Mouse (Mus musculus) intestine, embryonic 14.5 days (tissue): ENCODE data around the gene Macrod2. TPM values are rescaled to one million over a fixed set of nuclear protein-coding genes. Genes with fewer than 3 reads are reported as not detected.

Source experiments
- ATAC-seq: fragments of 200-750 bp; cut with Nextera tagmentation; replicated peaks from 2 replicates; pipeline ENCODE4 v1.8.0; 2017; ENCODE audit warnings: low read depth, moderate number of reproducible peaks, moderate TSS enrichment, moderate library complexity; ENCODE audit not compliant: low FRiP score, low TSS enrichment
- DNase-seq: peaks from one replicate; pipeline ENCODE4 v3.0.0-alpha.2; 2018; ENCODE audit warnings: low spot score
- H3K27ac ChIP-seq: fragments of 300-500 bp; sonication (generic); 2 replicates; pipeline ENCODE4 v1.5.1; 2014; ENCODE audit warnings: low read depth, mild to moderate bottlenecking, control low read depth
- H3K27me3 ChIP-seq: fragments of 300-500 bp; sonication (generic); replicated peaks from 2 replicates; pipeline ENCODE4 v1.6.1; 2014; ENCODE audit warnings: low read length, control low read depth; ENCODE audit not compliant: control insufficient read depth, insufficient read depth
- H3K36me3 ChIP-seq: fragments of 300-500 bp; sonication (generic); 2 replicates; pipeline ENCODE4 v1.6.1; 2014; ENCODE audit warnings: low read length, control low read depth; ENCODE audit not compliant: control insufficient read depth, insufficient read depth
- H3K4me1 ChIP-seq: fragments of 300-500 bp; sonication (generic); replicated peaks from 2 replicates; pipeline ENCODE4 v1.6.1; 2014; ENCODE audit warnings: low read length, control low read depth, mixed read lengths; ENCODE audit not compliant: control insufficient read depth, insufficient read depth
- H3K4me2 ChIP-seq: fragments of 300-500 bp; sonication (generic); 2 replicates; pipeline ENCODE4 v1.6.1; 2014; ENCODE audit warnings: low read length
- H3K4me3 ChIP-seq: fragments of 300-500 bp; sonication (generic); 2 replicates; pipeline ENCODE4 v1.5.1; 2014; ENCODE audit warnings: low read depth, low read length, control low read depth, mixed read lengths
- H3K9ac ChIP-seq: fragments of 300-500 bp; sonication (generic); 2 replicates; pipeline ENCODE4 v1.6.1; 2014; ENCODE audit warnings: mild to moderate bottlenecking, low read length
- H3K9me3 ChIP-seq: fragments of 300-500 bp; sonication (generic); 2 replicates; pipeline ENCODE4 v1.6.1; 2016; ENCODE audit warnings: low read length, control low read depth; ENCODE audit not compliant: control insufficient read depth
- WGBS: fragments of 180-500 bp; shearing (Covaris S2); extraction: QIAGEN DNeasy Blood & Tissue Kit; methylation state at CpG from one replicate; pipeline ENCODE4 v1.1.7; 2014; 5-methylcytosine and 5-hydroxymethylcytosine counted together
- polyA plus RNA-seq: library from polyadenylated mRNA; unstranded; fragments of >200 nt; fragmentation: Nextera tagmentation; extraction: Ambion mirVana; gene quantifications from 2 replicates; pipeline ENCODE4 v1.2.1, GENCODE M21; 2014

Macrod2 gene
- polyA plus RNA-seq, 1 experiment from 2014 or later, result 30.6 TPM

GRCm38 (mm10) chr2:141180656-141181055 lies 785.5 kb downstream of the Macrod2 start:
- H3K4me2 ChIP-seq, result no peak overlapping the region
- no peaks in the 10 kb centered on the region for H3K27me3 ChIP-seq
- WGBS, result 77% methylated on average over 1 of the region's 1 CpGs
- DNase-seq, result no peak
- H3K9ac ChIP-seq, result no peak overlapping the region
- no peaks in the 10 kb centered on the region for H3K9me3 ChIP-seq
- no peaks in the 10 kb centered on the region for H3K36me3 ChIP-seq
- no peak overlapping the region for H3K4me3 ChIP-seq
- no peak for ATAC-seq
- no peaks in the 10 kb centered on the region for H3K4me1 ChIP-seq
- no peak overlapping the region for H3K27ac ChIP-seq

DNA sequence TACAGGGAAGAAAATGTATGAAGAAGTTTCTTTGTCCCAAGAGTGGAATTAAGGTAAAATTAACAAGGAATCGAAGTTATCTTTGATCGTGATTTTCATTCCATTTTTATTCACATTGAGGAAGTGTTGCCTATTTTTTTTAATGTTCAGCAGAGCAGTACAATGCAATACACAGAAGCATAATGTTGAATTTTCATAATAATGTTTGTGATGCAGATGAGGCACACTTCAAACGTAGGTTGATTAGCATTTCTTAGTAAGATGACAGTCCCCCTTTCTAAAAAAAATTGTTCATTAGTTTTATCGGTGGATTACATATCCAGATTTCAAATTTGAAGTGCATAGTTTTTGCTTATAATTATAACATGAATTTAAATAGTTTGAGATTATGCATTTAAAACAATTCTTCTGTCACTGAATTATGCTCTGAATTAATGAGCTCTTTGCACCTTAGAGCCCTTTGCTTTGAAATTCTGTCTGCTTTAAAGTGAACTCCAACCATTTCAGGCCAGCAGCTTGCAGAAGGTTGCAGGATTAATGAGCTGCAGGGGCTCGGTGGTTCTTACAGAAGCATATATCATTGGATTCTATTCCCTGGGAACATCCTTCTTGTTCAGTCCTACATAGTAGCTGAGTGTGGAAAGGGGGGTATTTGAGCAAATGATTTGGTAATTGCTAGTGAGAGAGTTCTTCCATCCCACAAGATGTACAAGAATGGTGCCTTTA lies 787.1 kb downstream of the Macrod2 start:
- H3K27ac ChIP-seq, result no peak overlapping the region
- H3K9ac ChIP-seq, result no peak overlapping the region
- no peak for ATAC-seq
- 75% methylated on average over 5 of the region's 5 CpGs for WGBS
- no peaks in the 10 kb centered on the region for H3K27me3 ChIP-seq
- H3K4me3 ChIP-seq, result no peak overlapping the region
- H3K9me3 ChIP-seq, result no peaks in the 10 kb centered on the region
- DNase-seq, result no peak
- no peaks in the 10 kb centered on the region for H3K36me3 ChIP-seq
- no peaks in the 10 kb centered on the region for H3K4me1 ChIP-seq
- no peak overlapping the region for H3K4me2 ChIP-seq

GRCm38 (mm10) chr2:141194476-141194875 lies 799.4 kb downstream of the Macrod2 start:
- no peak overlapping the region for H3K27ac ChIP-seq
- ATAC-seq (no peak), DNase-seq (no peak)

GRCm38 (mm10) chr2:141200481-141200880 lies 805.4 kb downstream of the Macrod2 start:
- H3K27ac ChIP-seq, result no peak overlapping the region
- H3K9me3 ChIP-seq, result no peaks in the 10 kb centered on the region
- H3K4me1 ChIP-seq, result no peaks in the 10 kb centered on the region
- no peaks in the 10 kb centered on the region for H3K27me3 ChIP-seq
- 71% methylated on average over 4 of the region's 4 CpGs for WGBS
- no peak overlapping the region for H3K4me2 ChIP-seq
- H3K36me3 ChIP-seq, result no peaks in the 10 kb centered on the region
- H3K9ac ChIP-seq, result no peak overlapping the region
- ATAC-seq (no peak), DNase-seq (no peak)
- H3K4me3 ChIP-seq, result no peak overlapping the region

More at GRCm38 (mm10) chr2:141194476-141194875, 799.4 kb downstream of the Macrod2 start:
- H3K27me3 ChIP-seq, result no peaks in the 10 kb centered on the region
- H3K9ac ChIP-seq, result no peak overlapping the region
- no peak overlapping the region for H3K4me2 ChIP-seq
- H3K4me3 ChIP-seq, result no peak overlapping the region
- no peaks in the 10 kb centered on the region for H3K36me3 ChIP-seq
- no peaks in the 10 kb centered on the region for H3K9me3 ChIP-seq
- no peaks in the 10 kb centered on the region for H3K4me1 ChIP-seq

DNA sequence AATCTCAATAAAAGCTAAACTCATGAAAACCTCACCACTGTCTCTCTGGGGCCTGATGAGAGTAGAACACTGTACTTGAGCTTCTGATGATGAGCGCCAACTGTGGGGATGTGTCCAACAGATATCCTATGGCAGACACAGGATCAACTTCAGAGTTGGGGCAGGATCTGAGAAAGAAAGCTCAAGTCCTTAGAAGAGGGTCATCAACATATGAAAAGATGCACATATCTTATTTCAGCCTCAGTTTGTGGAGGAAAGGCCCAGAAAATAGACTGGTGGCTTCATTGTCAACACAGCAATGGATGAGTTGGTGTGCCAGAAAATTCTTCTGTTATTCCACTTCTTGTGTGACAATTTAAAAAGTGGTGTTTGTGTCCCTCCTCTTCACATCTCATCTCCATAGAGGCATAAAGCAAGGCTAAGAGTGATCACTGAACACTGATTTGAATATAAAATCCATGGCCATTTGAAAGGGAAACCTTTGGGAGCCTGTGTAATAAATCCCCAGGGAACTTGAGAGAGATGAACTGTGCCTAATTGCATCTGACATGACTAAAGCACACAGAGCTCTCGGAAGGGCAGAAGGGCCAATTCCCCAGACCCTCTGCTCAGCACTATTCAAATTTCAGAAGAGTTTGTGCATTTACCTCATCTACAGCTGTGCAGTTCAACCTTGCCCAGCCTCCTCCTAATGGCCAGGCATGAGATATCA lies 806.4 kb downstream of the Macrod2 start:
- Histone ChIP-seq H3K4me3 (no peak overlapping the region), H3K27ac (no peak overlapping the region), H3K9ac (no peak overlapping the region), H3K9me3 (no peaks in the 10 kb centered on the region), H3K4me1 (no peaks in the 10 kb centered on the region), H3K4me2 (no peak overlapping the region), H3K27me3 (no peaks in the 10 kb centered on the region), H3K36me3 (no peaks in the 10 kb centered on the region)
- 78% methylated on average over 2 of the region's 2 CpGs for WGBS
- ATAC-seq (no peak), DNase-seq (no peak)

GRCm38 (mm10) chr2:141202015-141202364 lies 806.9 kb downstream of the Macrod2 start:
- Histone ChIP-seq H3K4me2 (no peak overlapping the region), H3K27ac (no peak overlapping the region), H3K4me1 (no peaks in the 10 kb centered on the region), H3K4me3 (no peak overlapping the region), H3K9ac (no peak overlapping the region), H3K36me3 (no peaks in the 10 kb centered on the region), H3K27me3 (no peaks in the 10 kb centered on the region), H3K9me3 (no peaks in the 10 kb centered on the region)
- WGBS, result 80% methylated on average over 1 of the region's 1 CpGs
- ATAC-seq (no peak), DNase-seq (no peak)

GRCm38 (mm10) chr2:141211346-141211745 lies 816.2 kb downstream of the Macrod2 start:
- no peaks in the 10 kb centered on the region for H3K36me3 ChIP-seq
- H3K9ac ChIP-seq, result no peak overlapping the region
- no peak for DNase-seq
- no peak overlapping the region for H3K4me3 ChIP-seq
- no peaks in the 10 kb centered on the region for H3K9me3 ChIP-seq
- H3K27me3 ChIP-seq, result no peaks in the 10 kb centered on the region
- no peak overlapping the region for H3K27ac ChIP-seq
- H3K4me2 ChIP-seq, result no peak overlapping the region
- ATAC-seq, result no peak
- WGBS, result 87% methylated on average over 5 of the region's 5 CpGs
- no peaks in the 10 kb centered on the region for H3K4me1 ChIP-seq

DNA sequence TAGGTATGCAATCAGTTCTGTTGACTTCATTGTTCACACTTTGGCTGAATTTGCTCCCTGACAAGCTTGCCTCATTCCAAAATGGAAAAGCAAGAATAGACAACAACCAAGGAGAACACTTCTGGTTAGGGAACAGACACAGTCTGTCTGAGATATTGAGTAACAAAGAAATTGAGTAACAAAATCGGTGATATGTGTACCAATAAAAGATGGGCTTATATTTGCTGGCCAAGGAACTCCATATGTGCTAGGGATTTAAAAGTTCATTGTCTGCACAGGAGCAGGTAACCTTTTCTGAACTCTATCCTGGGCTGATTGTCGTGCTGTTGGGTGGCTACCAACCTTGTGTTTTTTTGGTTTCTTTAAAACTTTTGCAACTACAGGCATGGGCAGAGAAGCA lies 817.2 kb downstream of the Macrod2 start:
- ATAC-seq, result no peak
- WGBS, result 95% methylated on average over 2 of the region's 2 CpGs

GRCm38 (mm10) chr2:141217490-141217889 lies 822.4 kb downstream of the Macrod2 start:
- H3K9me3 ChIP-seq, result 0 out of 2 replicates have a peak, but pooled peaks cover 5% of the 10 kb centered on the region
- WGBS, result 53% methylated on average over 2 of the region's 2 CpGs
- no peak overlapping the region for H3K4me3 ChIP-seq
- H3K27ac ChIP-seq, result no peak overlapping the region
- no peak for DNase-seq
- no peak overlapping the region for H3K9ac ChIP-seq
- no peak overlapping the region for H3K4me2 ChIP-seq
- no peaks in the 10 kb centered on the region for H3K36me3 ChIP-seq
- H3K4me1 ChIP-seq, result no peaks in the 10 kb centered on the region
- no peaks in the 10 kb centered on the region for H3K27me3 ChIP-seq
- ATAC-seq, result no peak

More for the DNA sequence above, 817.2 kb downstream of the Macrod2 start:
- Histone ChIP-seq H3K9ac (no peak overlapping the region), H3K4me3 (no peak overlapping the region), H3K27ac (no peak overlapping the region), H3K9me3 (no peaks in the 10 kb centered on the region), H3K36me3 (no peaks in the 10 kb centered on the region), H3K4me2 (no peak overlapping the region), H3K4me1 (no peaks in the 10 kb centered on the region), H3K27me3 (no peaks in the 10 kb centered on the region)
- no peak for DNase-seq
